Mouse (Mus musculus): ENCODE measurements around the gene Stxbp6.
"Not testable (repeated sequence)": the region's sequence is repeated elsewhere in the genome, so short reads cannot be mapped to it uniquely, and the experiment has no call there.

Stxbp6 gene

GRCm38 (mm10) chr12:45074611-45075342 is at the start of gene Stxbp6:
Gene Stxbp6 (minus strand): TSS chr12:45074709.
- no peak for DNase-seq (ENCODE audit: low spot score in 2 of 2)

GRCm38 (mm10) chr12:45102954-45103353 is 28.4 kb upstream of the Stxbp6 start:
- not testable (repeated sequence) for DNase-seq (ENCODE audit: low spot score in 2 of 2)

- no peak for DNase-seq (ENCODE audit: low spot score in 2 of 2)
Measured at GRCm38 (mm10) chr12:45093732-45094131, 19.2 kb upstream of the Stxbp6 start.

- DNase-seq (ENCODE audit: low spot score in 2 of 2): no peak
Measured at GRCm38 (mm10) chr12:45092444-45092843, 17.9 kb upstream of the Stxbp6 start.

GRCm38 (mm10) chr12:45083145-45083475 is 8.6 kb upstream of the Stxbp6 start:
- no peak for DNase-seq (ENCODE audit: low spot score in 2 of 2)

- DNase-seq (ENCODE audit: low spot score in 2 of 2): no peak
Measured at GRCm38 (mm10) chr12:45082379-45083144, 8.1 kb upstream of the Stxbp6 start.

- DNase-seq (ENCODE audit: low spot score in 2 of 2): no peak
Measured at GRCm38 (mm10) chr12:45081617-45082016, 7.1 kb upstream of the Stxbp6 start.

GRCm38 (mm10) chr12:45080753-45081122 is 6.2 kb upstream of the Stxbp6 start:
- no peak for DNase-seq (ENCODE audit: low spot score in 2 of 2)

- DNase-seq (ENCODE audit: low spot score in 2 of 2): no peak
Measured at GRCm38 (mm10) chr12:45080036-45080752, 5.7 kb upstream of the Stxbp6 start.

GRCm38 (mm10) chr12:45075631-45076030 is 1.1 kb upstream of the Stxbp6 start:
- no peak for DNase-seq (ENCODE audit: low spot score in 2 of 2)

GRCm38 (mm10) chr12:45074042-45074601 is 387 bp downstream of the Stxbp6 start:
- DNase-seq (ENCODE audit: low spot score in 2 of 2): no peak

- DNase-seq (ENCODE audit: low spot score in 2 of 2): no peak
Measured at GRCm38 (mm10) chr12:45073331-45074041, 1.0 kb downstream of the Stxbp6 start.

GRCm38 (mm10) chr12:45072185-45072584 is 2.3 kb downstream of the Stxbp6 start:
- no peak for DNase-seq (ENCODE audit: low spot score in 2 of 2)

GRCm38 (mm10) chr12:45070186-45070585 is 4.3 kb downstream of the Stxbp6 start:
- DNase-seq (ENCODE audit: low spot score in 2 of 2): no peak

GRCm38 (mm10) chr12:45068145-45068754 is 6.3 kb downstream of the Stxbp6 start:
- DNase-seq (ENCODE audit: low spot score in 2 of 2): no peak

GRCm38 (mm10) chr12:45067686-45068085 is 6.8 kb downstream of the Stxbp6 start:
- no peak for DNase-seq (ENCODE audit: low spot score in 2 of 2)

GRCm38 (mm10) chr12:45067047-45067685 is 7.3 kb downstream of the Stxbp6 start:
- no peak for DNase-seq (ENCODE audit: low spot score in 2 of 2)

GRCm38 (mm10) chr12:45063606-45064005 is 10.9 kb downstream of the Stxbp6 start:
- DNase-seq (ENCODE audit: low spot score in 2 of 2): no peak

GRCm38 (mm10) chr12:45061336-45061735 is 13.2 kb downstream of the Stxbp6 start:
- DNase-seq (ENCODE audit: low spot score in 2 of 2): no peak

GRCm38 (mm10) chr12:45060804-45061203 is 13.7 kb downstream of the Stxbp6 start:
- DNase-seq (ENCODE audit: low spot score in 2 of 2): no peak

- DNase-seq (ENCODE audit: low spot score in 2 of 2): no peak
Measured at GRCm38 (mm10) chr12:45058007-45058406, 16.5 kb downstream of the Stxbp6 start.
